Mouse (Mus musculus) layer of hippocampus, postnatal 36 days (tissue): ENCODE measurements at regions not wholly inside any gene's neighbourhood (a gene's known extent, or its start where the extent isn't known, plus 50 kb on each side); places are given as distances from the start of the nearest gene placed in this dataset.

ENCODE experiments used
- DNase-seq, 2 experiments: peaks; one replicate each; pipeline ENCODE4 v3.0.0; 2022

DNA sequence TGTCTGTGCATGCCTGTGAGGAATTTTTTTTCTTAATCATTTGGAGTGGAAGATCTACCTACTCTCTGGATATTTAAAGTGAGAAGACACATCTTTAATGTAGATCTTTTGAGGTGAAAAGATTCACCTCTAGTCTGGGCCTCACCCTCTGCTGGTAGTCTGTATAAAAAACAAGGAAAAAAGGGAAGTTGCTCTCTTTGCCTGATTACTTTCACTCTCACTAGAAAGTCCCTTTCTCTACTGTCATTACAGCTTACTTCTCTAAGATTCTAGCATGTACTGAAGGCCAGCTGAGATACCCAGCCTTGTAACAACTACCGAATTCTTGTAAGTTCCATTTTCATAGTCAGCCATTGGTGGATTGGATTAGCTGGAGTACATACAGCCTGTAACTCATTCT lies 3791.9 kb downstream of the 9330182O14Rik start:
- no peak for DNase-seq

DNA sequence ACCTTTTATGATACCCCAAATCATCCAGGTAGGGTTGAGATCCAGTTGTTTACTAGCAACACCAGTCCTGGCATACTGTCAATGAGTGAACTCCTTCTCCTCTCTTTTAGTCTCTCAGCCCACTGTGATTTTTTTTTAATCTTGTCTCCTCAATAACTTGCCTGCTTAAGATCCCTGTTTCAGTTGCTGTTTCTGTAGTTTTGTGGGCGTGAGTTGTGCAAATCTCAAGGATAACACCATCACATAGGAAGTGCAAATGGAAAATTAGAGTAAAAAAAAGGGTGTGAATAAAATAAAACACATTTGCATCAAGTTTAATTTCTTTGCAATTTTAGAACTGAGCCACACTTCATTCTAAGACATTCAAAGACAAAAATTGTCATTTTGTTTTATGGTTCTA lies 3799.4 kb downstream of the 9330182O14Rik start:
- no peak for DNase-seq

GRCm38 (mm10) chr15:43940424-43940823 lies 3806.3 kb downstream of the 9330182O14Rik start:
- no peak for DNase-seq

- no peak for DNase-seq
Observed at GRCm38 (mm10) chr15:43940905-43941304, 3806.7 kb downstream of the 9330182O14Rik start.

GRCm38 (mm10) chr15:43942002-43942660 lies 3808.0 kb downstream of the 9330182O14Rik start:
- DNase-seq, result no peak

- DNase-seq, result no peak
Observed at GRCm38 (mm10) chr15:43984991-43985390, 3850.8 kb downstream of the 9330182O14Rik start.

DNA sequence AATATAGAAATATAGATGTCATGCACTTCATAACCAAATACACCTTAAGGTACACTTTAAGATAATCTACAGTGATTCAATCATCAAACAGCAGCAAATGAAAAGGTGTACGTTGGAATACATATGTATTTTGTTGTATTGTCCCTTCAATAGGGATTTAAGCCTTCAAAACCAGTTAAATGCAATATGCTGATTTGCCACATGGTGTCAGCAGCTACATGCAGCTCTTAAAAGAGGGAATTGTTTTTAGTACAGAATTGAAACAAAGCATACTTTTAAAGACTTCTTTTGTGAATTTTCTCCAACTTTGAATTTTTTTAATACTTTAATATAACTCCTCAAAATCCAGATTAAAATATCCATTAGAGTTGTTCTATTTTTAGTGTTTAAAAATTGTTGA lies 3857.1 kb downstream of the 9330182O14Rik start:
- no peak for DNase-seq

DNA sequence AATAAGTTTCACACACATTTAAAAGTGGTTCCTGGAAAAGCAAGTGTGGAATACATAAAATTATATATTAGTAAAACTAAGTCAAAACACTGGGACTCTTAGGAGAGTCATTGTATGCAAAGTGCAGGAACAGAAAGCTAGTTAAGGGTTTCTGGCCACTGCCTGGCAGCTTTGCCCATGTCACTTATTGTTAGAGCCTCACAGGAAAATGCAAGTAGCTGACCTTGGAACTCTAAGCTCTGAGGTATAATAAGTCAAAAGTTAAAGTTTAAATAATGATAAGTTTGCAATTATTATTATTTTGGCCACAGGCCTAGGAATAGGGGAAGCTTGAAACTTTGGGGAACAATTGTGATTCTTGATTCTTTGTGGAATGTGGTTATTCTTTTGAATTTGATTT lies 3858.8 kb downstream of the 9330182O14Rik start:
- no peak for DNase-seq

DNA sequence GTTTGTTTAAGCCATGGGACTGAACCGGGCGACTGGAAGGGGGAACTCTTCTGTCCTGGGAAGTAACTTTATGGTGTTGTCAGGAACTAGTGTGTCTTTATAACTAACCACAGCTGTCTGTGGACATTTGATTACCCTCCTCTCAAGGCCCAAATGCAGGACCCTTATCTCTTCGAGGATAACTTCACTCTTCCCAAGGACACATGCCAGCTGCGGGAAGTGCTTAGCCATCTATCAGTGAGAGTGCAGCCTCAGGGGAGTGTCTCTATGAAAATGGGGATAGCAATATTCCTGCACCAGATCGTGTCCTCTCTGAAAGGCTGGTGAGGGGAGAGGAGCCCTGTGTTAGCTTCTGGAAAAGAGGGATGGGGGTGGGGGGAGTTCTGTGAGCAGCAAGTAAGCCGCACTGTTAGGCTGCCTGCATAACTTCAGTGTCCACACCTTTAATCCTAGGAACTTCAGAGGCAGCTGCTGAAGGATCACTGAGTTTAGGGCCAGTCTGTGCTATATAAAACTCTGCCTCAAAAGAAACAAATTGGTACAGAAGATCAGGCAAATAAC lies 3892.4 kb downstream of the 9330182O14Rik start:
- no peak for DNase-seq

DNA sequence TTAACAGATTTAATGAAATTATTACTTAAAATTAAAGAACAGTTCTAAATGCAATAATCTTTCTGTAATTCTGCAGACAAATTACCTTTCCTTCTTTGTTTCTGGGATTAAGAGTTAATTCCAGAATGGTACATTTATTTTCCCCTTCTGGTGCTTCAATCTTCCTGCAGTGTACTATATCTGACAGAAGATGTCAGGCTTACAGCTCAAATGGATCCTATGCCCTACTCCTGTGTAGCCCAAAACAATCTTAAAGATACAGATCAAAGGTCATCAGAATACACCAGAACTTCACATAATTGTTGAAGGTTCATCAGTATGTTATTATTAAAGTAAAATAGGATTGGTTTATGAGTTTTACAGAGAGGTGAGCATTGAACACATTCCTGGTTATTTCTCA lies 3901.7 kb downstream of the 9330182O14Rik start:
- no peak for DNase-seq

DNA sequence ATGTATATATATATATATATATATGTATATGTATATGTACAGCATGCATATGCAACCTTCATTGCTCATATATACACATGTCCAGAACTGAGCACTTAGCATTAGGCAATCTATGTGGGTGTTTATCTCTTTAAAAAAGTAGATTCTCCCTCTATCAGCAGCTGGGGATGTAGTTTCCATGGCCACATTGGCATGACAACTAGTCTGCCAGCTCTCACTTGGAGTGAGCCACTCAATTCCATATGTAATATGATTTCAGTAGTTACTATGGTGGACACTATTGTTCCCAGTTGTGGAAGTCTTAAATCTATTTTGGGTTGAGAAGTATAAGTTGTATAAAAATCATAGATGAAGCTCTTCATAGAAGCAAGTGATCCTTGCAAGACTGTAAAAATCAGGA lies 3903.7 kb downstream of the 9330182O14Rik start:
- no peak for DNase-seq

- DNase-seq, result no peak
Observed at GRCm38 (mm10) chr15:44050565-44051274, 3916.6 kb downstream of the 9330182O14Rik start.

DNA sequence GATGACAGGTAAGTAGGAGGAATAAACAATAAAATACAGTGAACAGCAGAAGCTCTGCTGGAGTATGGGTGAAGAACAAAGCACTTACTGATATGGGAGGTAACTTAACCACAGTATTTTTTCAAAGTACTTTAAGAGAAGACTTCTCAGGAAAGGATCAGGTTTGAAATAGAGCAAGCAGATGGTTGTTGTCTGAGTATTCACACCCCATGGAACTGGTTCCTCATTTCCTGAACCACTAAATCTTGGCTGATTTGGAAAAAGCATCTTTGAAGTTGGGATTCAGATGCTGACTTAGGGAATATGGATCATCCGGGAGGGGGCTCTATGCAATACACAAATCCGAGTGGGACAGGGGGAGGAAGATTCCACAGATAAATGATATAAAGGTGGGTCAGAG lies 3930.7 kb downstream of the 9330182O14Rik start:
- no peak for DNase-seq

DNA sequence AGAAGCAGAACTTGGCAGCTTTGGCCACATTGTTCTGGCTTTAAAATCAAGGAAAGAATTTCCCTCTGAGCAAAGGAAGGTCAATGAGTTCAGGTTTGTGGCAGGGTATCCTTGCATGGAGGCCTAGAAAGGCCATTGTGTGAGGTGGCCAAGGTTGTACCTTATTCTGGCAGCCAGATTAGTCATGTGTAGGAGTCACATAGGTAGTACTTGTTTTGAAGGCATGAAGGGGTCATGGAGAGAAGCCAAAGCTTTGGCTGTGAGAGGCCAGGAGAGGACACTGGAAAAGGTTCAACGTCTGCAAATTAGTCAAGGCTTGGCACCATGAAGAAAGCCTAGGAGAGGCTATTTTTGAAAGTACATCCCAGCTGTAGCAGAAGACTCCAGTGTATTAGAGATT lies 3949.5 kb downstream of the 9330182O14Rik start:
- no peak for DNase-seq

DNA sequence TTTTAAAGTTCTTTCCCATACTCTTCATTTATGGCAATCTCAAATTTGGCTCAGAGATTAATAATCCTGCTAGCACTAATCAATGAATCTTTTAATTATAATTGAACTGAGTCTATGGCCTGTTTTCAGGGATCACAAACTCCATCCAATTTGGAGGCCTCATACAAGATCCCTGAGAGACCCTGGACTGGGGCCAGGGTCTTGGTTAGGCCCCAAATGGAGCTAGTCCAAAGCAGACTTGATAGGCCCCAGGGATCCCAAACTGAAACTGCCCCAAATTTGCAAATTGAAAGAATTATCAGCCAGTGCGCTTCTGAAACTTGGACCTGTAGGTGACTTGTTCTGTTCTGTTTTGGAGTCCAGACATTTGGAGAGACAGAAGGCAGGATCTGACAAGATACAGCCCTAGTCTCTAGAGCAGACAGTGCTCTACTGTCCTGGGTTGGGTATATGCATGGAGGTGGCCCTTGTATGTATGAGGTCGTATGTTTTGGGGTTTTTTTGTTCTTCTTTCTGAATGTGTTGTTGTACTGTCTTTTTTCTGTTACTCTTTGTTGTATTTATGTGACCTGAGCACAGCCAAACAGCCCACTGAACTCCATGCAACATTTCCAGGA lies 3978.3 kb downstream of the 9330182O14Rik start:
- DNase-seq, result peak in 1 of 2 experiments; percentile 6

GRCm38 (mm10) chr15:44134213-44134612 lies 4000.0 kb downstream of the 9330182O14Rik start:
- no peak for DNase-seq
